Mouse (Mus musculus) thymus, postnatal 14 days (tissue): ENCODE measurements at regions not wholly inside any gene's neighbourhood (a gene's known extent, or its start where the extent isn't known, plus 50 kb on each side); places are given as distances from the start of the nearest gene placed in this dataset.
"Not testable (repeated sequence)": the region's sequence is repeated elsewhere in the genome, so short reads cannot be mapped to it uniquely, and the experiment has no call there.

Experiments
- DNase-seq: peaks from one replicate; pipeline ENCODE4 v3.0.0; 2021

GRCm38 (mm10) chr12:28922236-28922635 is 170.6 kb downstream of the Eipr1 start:
- DNase-seq = no peak

GRCm38 (mm10) chr12:28925206-28925605 is 173.6 kb downstream of the Eipr1 start:
- DNase-seq = no peak

- no peak for DNase-seq
Observed at GRCm38 (mm10) chr12:28939936-28940335, 188.3 kb downstream of the Eipr1 start.

GRCm38 (mm10) chr12:28948889-28949288 is 197.3 kb downstream of the Eipr1 start:
- no peak for DNase-seq

- DNase-seq = no peak
Observed at GRCm38 (mm10) chr12:28949307-28949706, 197.7 kb downstream of the Eipr1 start.

GRCm38 (mm10) chr12:28957155-28957554 is 205.6 kb downstream of the Eipr1 start:
- no peak for DNase-seq

- DNase-seq = no peak
Observed at GRCm38 (mm10) chr12:28958661-28959060, 207.1 kb downstream of the Eipr1 start.

- DNase-seq = no peak
Observed at GRCm38 (mm10) chr12:28969671-28970379, 218.2 kb downstream of the Eipr1 start.

GRCm38 (mm10) chr12:28974571-28975041 is 223.0 kb downstream of the Eipr1 start:
- no peak for DNase-seq

GRCm38 (mm10) chr12:28975249-28975648 is 223.6 kb downstream of the Eipr1 start:
- no peak for DNase-seq

GRCm38 (mm10) chr12:28979679-28980078 is 228.1 kb downstream of the Eipr1 start:
- no peak for DNase-seq

- no peak for DNase-seq
Observed at GRCm38 (mm10) chr12:28986214-28986613, 234.6 kb downstream of the Eipr1 start.

- DNase-seq = no peak
Observed at GRCm38 (mm10) chr12:28997474-28998192, 246.0 kb downstream of the Eipr1 start.

GRCm38 (mm10) chr12:28999963-29000451 is 248.4 kb downstream of the Eipr1 start:
- no peak for DNase-seq

GRCm38 (mm10) chr12:29004504-29004903 is 252.9 kb downstream of the Eipr1 start:
- DNase-seq = no peak

- DNase-seq = no peak
Observed at GRCm38 (mm10) chr12:29014601-29015000, 263.0 kb downstream of the Eipr1 start.

GRCm38 (mm10) chr12:29015200-29015862 is 263.7 kb downstream of the Eipr1 start:
- no peak for DNase-seq

- no peak for DNase-seq
Observed at GRCm38 (mm10) chr12:29021152-29021551, 269.5 kb downstream of the Eipr1 start.

GRCm38 (mm10) chr12:29028171-29028570 is 276.6 kb downstream of the Eipr1 start:
- DNase-seq = no peak

GRCm38 (mm10) chr12:29029461-29029860 is 277.9 kb downstream of the Eipr1 start:
- DNase-seq = no peak

GRCm38 (mm10) chr12:29046009-29046408 is 294.4 kb downstream of the Eipr1 start:
- no peak for DNase-seq

- not testable (repeated sequence) for DNase-seq
Observed at GRCm38 (mm10) chr12:29048596-29048995, 297.0 kb downstream of the Eipr1 start.

- DNase-seq = no peak
Observed at GRCm38 (mm10) chr12:29049105-29049511, 297.5 kb downstream of the Eipr1 start.

GRCm38 (mm10) chr12:29049801-29050200 is 298.2 kb downstream of the Eipr1 start:
- no peak for DNase-seq
